Mouse (Mus musculus): ENCODE results near the gene Slc17a7. TPM values are rescaled to one million over a fixed set of nuclear protein-coding genes. Genes with fewer than 3 reads are reported as not detected.

Gene Slc17a7
- total RNA-seq, 2 experiments from 2014 or later = 1,365 to 1,520 TPM

DNA sequence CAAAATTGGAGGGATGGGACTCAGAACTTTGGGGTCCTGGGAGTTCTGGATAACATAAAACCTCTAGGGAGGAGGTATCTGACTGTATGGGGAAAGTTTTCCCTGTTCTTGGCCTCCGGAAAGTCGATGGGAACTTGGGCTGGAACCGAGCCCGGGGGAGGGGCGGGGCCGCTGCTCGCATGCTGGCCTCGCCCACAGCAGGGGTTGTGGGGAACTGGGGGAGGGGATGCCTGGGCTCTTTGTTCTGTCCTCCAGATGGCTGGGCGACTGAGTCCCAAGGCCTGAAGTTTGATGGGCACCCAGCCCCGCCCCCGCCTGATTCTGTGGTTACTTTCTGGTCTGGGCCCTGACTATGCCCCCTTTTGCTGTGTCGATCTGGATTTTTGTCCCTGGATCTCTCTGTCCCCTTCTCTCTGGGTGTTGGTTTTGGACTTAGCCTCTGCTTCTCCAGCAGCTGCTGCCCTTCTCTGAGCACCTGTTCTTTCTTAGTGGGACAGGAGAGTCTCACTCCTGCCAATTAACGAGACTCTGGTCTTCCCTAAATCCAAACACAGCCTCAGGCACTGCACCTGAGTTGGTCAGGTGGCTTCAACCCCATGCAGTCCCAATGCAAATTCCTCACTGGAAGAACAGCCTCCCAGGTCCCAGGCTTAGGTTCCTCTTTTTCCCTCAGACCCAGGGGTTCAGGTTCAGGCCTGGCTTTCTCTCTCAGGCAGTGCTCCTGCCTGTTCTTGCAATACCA is 52.9 kb downstream of the Slc17a7 start:
- DNase-seq (ENCODE audit: low spot score in 2 of 2) = no peak
- intact Hi-C loops (cut with DNase I) = no loop called here

DNA sequence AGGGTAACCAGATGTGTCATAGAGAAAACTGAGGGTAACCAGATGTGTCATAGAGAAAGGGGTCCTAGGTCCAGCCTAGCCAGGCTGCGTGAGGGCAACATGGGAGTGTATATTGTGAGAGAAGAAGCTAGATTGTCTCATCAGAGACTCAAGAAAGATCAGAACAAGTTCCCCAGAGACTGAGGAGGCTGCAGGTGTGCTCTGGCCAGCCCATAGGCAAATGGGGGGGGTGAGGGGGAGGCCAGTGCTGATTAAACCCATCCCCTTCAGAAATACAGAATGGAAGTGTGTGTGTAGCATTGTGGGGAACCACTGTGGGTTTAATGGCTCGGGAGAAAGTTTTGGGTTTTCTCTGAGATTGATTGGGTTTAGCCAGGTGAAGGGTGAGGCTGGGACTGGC is 57.9 kb downstream of the Slc17a7 start:
- intact Hi-C loops (cut with DNase I) = no loop called here

DNA sequence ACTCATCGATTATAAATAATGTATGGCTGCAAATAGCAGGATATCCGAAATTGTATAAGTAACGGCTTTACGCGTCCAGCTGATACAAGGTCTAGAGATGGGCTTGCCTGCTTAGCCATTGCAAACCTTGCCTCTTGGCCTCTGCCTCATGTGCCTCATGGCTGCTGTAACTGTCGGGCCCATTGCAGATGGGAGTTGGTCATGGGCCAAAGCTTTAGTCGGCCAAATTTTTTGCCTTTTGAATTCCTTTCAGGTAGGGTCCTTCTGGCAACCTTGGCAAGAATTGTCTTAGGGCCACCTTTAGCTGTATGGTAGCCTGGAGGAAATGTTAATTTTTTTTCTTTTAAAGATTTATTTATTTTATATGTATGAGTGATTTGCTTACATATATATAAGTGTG is 61.1 kb downstream of the Slc17a7 start:
- DNase-seq (ENCODE audit: low spot score in 2 of 2) = no peak
- intact Hi-C loops (cut with DNase I) = no loop called here

More for the DNA sequence above, 57.9 kb downstream of the Slc17a7 start:
- DNase-seq (ENCODE audit: low spot score in 2 of 2) = no peak

Small RNA genes within 50 kb of the gene (microRNA-seq; reads per million reads assigned to microRNA genes)
- gene Mir150 (1,648 to 1,684 reads per million in 2 experiments), gene Mir5121 (11.8 to 32.4 reads per million in 2 experiments), gene Mir7055 (1.5 to 6.0 reads per million in 2 experiments)

Other genes with a start within 250 kb of the Slc17a7 start
- gene Ap2a1, start 234.5 kb upstream of the Slc17a7 start, total RNA-seq (2021) = 100 to 1,000 TPM; 325 to 334 TPM
- gene Tsks, start 220.7 kb upstream of the Slc17a7 start, total RNA-seq (2021) = 1 to 10 TPM; 1.6 to 3.6 TPM
- 10 to 100 TPM; 89.3 to 95.9 TPM for gene Cpt1c, start 189.1 kb upstream of the Slc17a7 start, total RNA-seq (2021)
- 100 to 1,000 TPM; 140 to 163 TPM for gene Prmt1, start 177.4 kb upstream of the Slc17a7 start, total RNA-seq (2021)
- 10 to 100 TPM; 31.4 to 42.7 TPM for gene Irf3, start 166.3 kb upstream of the Slc17a7 start, total RNA-seq (2021)
- 1 to 10 TPM; 2.7 TPM for gene Bcl2l12, start 165.2 kb upstream of the Slc17a7 start, total RNA-seq (2021)
- gene Scaf1, start 147.6 kb upstream of the Slc17a7 start, total RNA-seq (2021) = 100 to 1,000 TPM; 161 to 163 TPM
- gene Rras, start 146.0 kb upstream of the Slc17a7 start, total RNA-seq (2021) = 10 to 100 TPM; 12.0 to 13.8 TPM
- gene Prr12, start 111.1 kb upstream of the Slc17a7 start, total RNA-seq (2021) = 10 to 100 TPM; 59.1 to 65.5 TPM
- 10 to 100 TPM; 48.5 to 53.0 TPM for gene Nosip, start 101.5 kb upstream of the Slc17a7 start, total RNA-seq (2021)
- gene Prrg2, start 101.3 kb upstream of the Slc17a7 start, total RNA-seq (2021) = 1 to 10 TPM; 7.3 to 7.6 TPM
- gene Rcn3, start 71.7 kb upstream of the Slc17a7 start, total RNA-seq (2021) = 1 to 10 TPM; 5.3 to 6.0 TPM
- gene Fcgrt, start 60.1 kb upstream of the Slc17a7 start, total RNA-seq (2021) = 10 to 100 TPM; 22.7 to 24.1 TPM
- gene Rps11, start 39.5 kb upstream of the Slc17a7 start, total RNA-seq (2021) = 100 to 1,000 TPM; 410 to 413 TPM
- gene Rpl13a, start 35.2 kb upstream of the Slc17a7 start, total RNA-seq (2021) = 100 to 1,000 TPM; 630 to 639 TPM
- not detected for gene Gm45713, start 27.7 kb upstream of the Slc17a7 start, total RNA-seq (2021)
- 1 to 10 TPM; 3.3 to 5.4 TPM for gene Flt3l, start 27.5 kb upstream of the Slc17a7 start, total RNA-seq (2021)
- gene Pih1d1, start 9.6 kb upstream of the Slc17a7 start, total RNA-seq (2021) = 10 to 100 TPM; 45.8 to 49.3 TPM
- gene Aldh16a1, start 9.4 kb upstream of the Slc17a7 start, total RNA-seq (2021) = 10 to 100 TPM; 13.6 to 14.1 TPM
- gene Gfy, start 15.6 kb downstream of the Slc17a7 start, total RNA-seq (2021) = under 1 TPM in 1 of 2 experiments, not detected in 1; 0.18 TPM
- not detected for gene Pth2, start 17.0 kb downstream of the Slc17a7 start, total RNA-seq (2021)
- gene Ccdc155, start 40.9 kb downstream of the Slc17a7 start, total RNA-seq (2021) = 1 to 10 TPM; 5.2 to 5.3 TPM
- 10 to 100 TPM; 25.1 to 29.2 TPM for gene Dkkl1, start 48.2 kb downstream of the Slc17a7 start, total RNA-seq (2021)
- 1 to 10 TPM; 2.8 to 5.5 TPM for gene Tead2, start 51.8 kb downstream of the Slc17a7 start, total RNA-seq (2021)
- gene Cd37, start 75.2 kb downstream of the Slc17a7 start, total RNA-seq (2021) = 1 to 10 TPM; 2.5 to 4.4 TPM
- gene Slc6a16, start 77.1 kb downstream of the Slc17a7 start, total RNA-seq (2021) = 1 to 10 TPM; 1.6 to 1.9 TPM
- under 1 TPM in 1 of 2 experiments, not detected in 1; 0.23 TPM for gene Slc6a21, start 113.6 kb downstream of the Slc17a7 start, total RNA-seq (2021)
- gene Trpm4, start 169.8 kb downstream of the Slc17a7 start, total RNA-seq (2021) = 10 to 100 TPM; 13.2 to 24.9 TPM
- under 1 TPM; 0.23 to 0.94 TPM for gene Hrc, start 171.3 kb downstream of the Slc17a7 start, total RNA-seq (2021)
- 100 to 1,000 TPM; 151 to 152 TPM for gene Ppfia3, start 203.1 kb downstream of the Slc17a7 start, total RNA-seq (2021)
- 100 to 1,000 TPM; 170 to 176 TPM for gene Lin7b, start 206.6 kb downstream of the Slc17a7 start, total RNA-seq (2021)
- 100 to 1,000 TPM; 341 to 386 TPM for gene Snrnp70, start 231.8 kb downstream of the Slc17a7 start, total RNA-seq (2021)
- not detected for gene Kcna7, start 241.7 kb downstream of the Slc17a7 start, total RNA-seq (2021)
- under 1 TPM in 1 of 2 experiments, not detected in 1; 0.16 TPM for gene Ntf5, start 249.7 kb downstream of the Slc17a7 start, total RNA-seq (2021)